Mouse (Mus musculus): Measurements from ENCODE around the gene Serpinb3a. TPM values are rescaled to one million over a fixed set of nuclear protein-coding genes. Genes with fewer than 3 reads are reported as not detected.
"Not testable (repeated sequence)": the region's sequence is repeated elsewhere in the genome, so short reads cannot be mapped to it uniquely, and the experiment has no call there.

The Serpinb3a gene
- not detected in 2 replicates for polyA plus RNA-seq (2015; fragmentation: Nextera tagmentation; extraction: Ambion mirVana)

- Histone ChIP-seq H3K9me3 (no peaks in the 10 kb centered on the region), H3K4me1 (no peaks in the 10 kb centered on the region), H3K9ac (no peak within 1 kb of the TSS), H3K4me3 (no peak within 1 kb of the TSS), H3K27ac (replicated peaks) (no peak within 1 kb of the TSS), H3K4me2 (no peak within 1 kb of the TSS), H3K36me3 (no peaks in the 10 kb centered on the region), H3K27me3 (replicated peaks) (no peaks in the 10 kb centered on the region)
- 88% methylated on average over 1 of the region's 1 CpGs for WGBS
- no peak for ATAC-seq (ENCODE audit: extremely low read depth, insufficient number of reproducible peaks, low FRiP score, low TSS enrichment)
Measured at GRCm38 (mm10) chr1:107052203-107052602, at the start of gene Serpinb3a. TSS of gene Serpinb3a (minus strand) at chr1:107052303.

DNA sequence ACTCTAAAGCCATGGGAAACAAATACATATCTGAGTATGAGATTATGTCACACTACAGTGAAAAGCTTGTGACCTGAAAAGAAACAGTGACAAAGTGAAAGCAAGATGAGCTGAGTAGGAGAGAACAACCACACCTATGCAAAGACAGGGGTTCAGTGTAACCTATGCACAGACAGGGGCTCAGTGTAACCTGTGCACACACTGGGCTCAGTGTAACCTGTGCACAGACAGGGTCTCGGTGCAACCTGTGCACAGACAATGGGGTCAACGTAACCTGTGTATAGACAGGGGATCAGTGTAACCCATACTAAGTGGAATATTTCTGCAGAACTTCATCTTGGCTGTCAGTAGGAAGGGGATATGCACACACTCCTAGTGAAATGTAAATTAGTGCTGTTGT is 46.3 kb upstream of the Serpinb3a start:
- Histone ChIP-seq H3K27me3 (replicated peaks) (no peaks in the 10 kb centered on the region), H3K27ac (replicated peaks) (no peak overlapping the region), H3K4me3 (no peak overlapping the region), H3K9ac (no peak overlapping the region), H3K9me3 (no peaks in the 10 kb centered on the region), H3K36me3 (no peaks in the 10 kb centered on the region), H3K4me1 (no peaks in the 10 kb centered on the region), H3K4me2 (no peak overlapping the region)
- no peak for ATAC-seq (ENCODE audit: extremely low read depth, insufficient number of reproducible peaks, low FRiP score, low TSS enrichment)
- WGBS, result 60% methylated on average over 2 of the region's 2 CpGs

GRCm38 (mm10) chr1:107083406-107083805 is 31.3 kb upstream of the Serpinb3a start, which contains the start of gene Serpinb3d:
TSS of gene Serpinb3d (minus strand) at chr1:107083506.
- ATAC-seq (ENCODE audit: extremely low read depth, insufficient number of reproducible peaks, low FRiP score, low TSS enrichment), result no peak
- Histone ChIP-seq H3K36me3 (no peaks in the 10 kb centered on the region), H3K9me3 (peaks cover 8% of the 10 kb centered on the region; the same call in 1 of the 2 replicates), H3K4me2 (no peak within 1 kb of the TSS), H3K27ac (replicated peaks) (no peak within 1 kb of the TSS), H3K27me3 (replicated peaks) (no peaks in the 10 kb centered on the region), H3K4me3 (no peak within 1 kb of the TSS), H3K4me1 (no peaks in the 10 kb centered on the region), H3K9ac (no peak within 1 kb of the TSS)

DNA sequence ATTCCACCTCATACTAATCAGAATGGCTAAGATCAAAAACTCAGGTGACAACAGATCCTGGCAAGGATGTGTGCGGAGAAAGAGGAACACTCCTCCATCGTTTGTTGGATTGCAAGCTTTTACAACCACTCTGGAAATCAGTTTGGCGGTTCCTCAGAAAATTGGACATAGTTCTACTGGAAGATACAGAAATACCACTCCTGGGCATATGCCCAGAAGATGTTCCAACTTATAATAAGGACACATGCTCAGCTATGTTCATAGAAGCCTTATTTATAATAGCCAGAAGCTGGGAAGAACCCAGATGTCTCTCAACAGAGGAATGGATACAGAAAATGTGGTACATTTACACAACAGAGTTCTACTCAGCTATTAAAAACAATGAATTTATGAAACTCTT is 17.9 kb downstream of the Serpinb3a start:
- H3K4me1 ChIP-seq; H3K27ac ChIP-seq (replicated peaks); H3K4me3 ChIP-seq; H3K4me2 ChIP-seq; H3K9me3 ChIP-seq; H3K9ac ChIP-seq; H3K27me3 ChIP-seq (replicated peaks); H3K36me3 ChIP-seq; ATAC-seq (ENCODE audit: extremely low read depth, insufficient number of reproducible peaks, low FRiP score, low TSS enrichment): not testable (repeated sequence)
- 75% methylated on average over 3 of the region's 3 CpGs for WGBS

- Histone ChIP-seq H3K36me3 (no peaks in the 10 kb centered on the region), H3K4me1 (no peaks in the 10 kb centered on the region), H3K4me3 (no peak overlapping the region), H3K4me2 (no peak overlapping the region), H3K9me3 (no peaks in the 10 kb centered on the region), H3K27me3 (replicated peaks) (no peaks in the 10 kb centered on the region), H3K27ac (replicated peaks) (no peak overlapping the region), H3K9ac (no peak overlapping the region)
- 33% methylated on average over 1 of the region's 1 CpGs for WGBS
- ATAC-seq (ENCODE audit: extremely low read depth, insufficient number of reproducible peaks, low FRiP score, low TSS enrichment), result no peak
Measured at GRCm38 (mm10) chr1:107025886-107026285, 26.2 kb downstream of the Serpinb3a start.

DNA sequence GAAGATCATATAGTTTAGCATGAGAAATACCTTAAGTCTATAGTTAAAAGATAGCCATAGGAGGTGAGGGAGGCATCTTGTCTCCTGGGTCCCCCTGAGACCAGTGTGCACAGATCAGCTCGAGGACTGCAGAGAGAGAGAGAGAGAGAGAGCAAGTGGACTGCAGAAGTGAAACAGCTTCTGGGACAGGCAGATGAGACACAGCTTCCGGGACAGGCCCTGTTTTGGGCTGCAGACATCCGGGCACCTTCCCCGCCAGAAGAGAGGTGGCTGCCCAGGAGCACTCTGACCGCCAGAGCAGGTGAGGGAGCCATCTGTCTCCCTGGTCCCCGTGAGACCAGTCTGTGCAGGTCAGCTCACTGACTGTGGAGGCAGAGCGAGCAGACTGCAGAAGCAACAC is 36.9 kb downstream of the Serpinb3a start:
- no peak for ATAC-seq (ENCODE audit: extremely low read depth, insufficient number of reproducible peaks, low FRiP score, low TSS enrichment)
- no peaks in the 10 kb centered on the region for H3K27me3 ChIP-seq (replicated peaks)
- H3K27ac ChIP-seq (replicated peaks), result no peak overlapping the region
- no peak overlapping the region for H3K4me3 ChIP-seq
- no peaks in the 10 kb centered on the region for H3K9me3 ChIP-seq
- no peak overlapping the region for H3K9ac ChIP-seq
- WGBS, result 73% methylated on average over 7 of the region's 7 CpGs
- H3K36me3 ChIP-seq, result no peaks in the 10 kb centered on the region
- H3K4me2 ChIP-seq, result no peak overlapping the region
- no peaks in the 10 kb centered on the region for H3K4me1 ChIP-seq

DNA sequence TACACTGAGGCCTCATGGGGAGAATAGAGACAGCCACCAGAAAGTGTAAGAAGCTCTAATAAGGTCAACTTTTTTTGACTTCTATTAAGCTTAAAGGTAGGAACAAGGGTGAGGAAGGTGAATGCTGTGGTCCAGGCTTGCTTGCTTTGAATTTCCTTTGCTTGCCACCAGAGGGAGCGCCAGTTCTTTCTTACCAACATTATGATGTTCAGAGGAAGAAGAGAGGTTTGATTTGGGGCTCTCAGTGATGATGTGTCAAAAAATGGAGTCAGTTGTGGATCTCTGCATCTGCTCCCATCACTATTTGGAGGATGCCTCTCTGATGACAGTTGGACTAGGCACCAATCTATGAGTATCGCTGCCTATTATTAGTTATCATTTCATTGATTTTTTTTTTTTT is 37.6 kb downstream of the Serpinb3a start:
- H3K9me3 ChIP-seq, result no peaks in the 10 kb centered on the region
- H3K36me3 ChIP-seq, result no peaks in the 10 kb centered on the region
- no peak overlapping the region for H3K4me2 ChIP-seq
- 49% methylated on average over 2 of the region's 2 CpGs for WGBS
- no peak for ATAC-seq (ENCODE audit: extremely low read depth, insufficient number of reproducible peaks, low FRiP score, low TSS enrichment)
- H3K4me1 ChIP-seq, result no peaks in the 10 kb centered on the region
- no peaks in the 10 kb centered on the region for H3K27me3 ChIP-seq (replicated peaks)
- H3K27ac ChIP-seq (replicated peaks), result no peak overlapping the region
- H3K4me3 ChIP-seq, result no peak overlapping the region
- no peak overlapping the region for H3K9ac ChIP-seq

DNA sequence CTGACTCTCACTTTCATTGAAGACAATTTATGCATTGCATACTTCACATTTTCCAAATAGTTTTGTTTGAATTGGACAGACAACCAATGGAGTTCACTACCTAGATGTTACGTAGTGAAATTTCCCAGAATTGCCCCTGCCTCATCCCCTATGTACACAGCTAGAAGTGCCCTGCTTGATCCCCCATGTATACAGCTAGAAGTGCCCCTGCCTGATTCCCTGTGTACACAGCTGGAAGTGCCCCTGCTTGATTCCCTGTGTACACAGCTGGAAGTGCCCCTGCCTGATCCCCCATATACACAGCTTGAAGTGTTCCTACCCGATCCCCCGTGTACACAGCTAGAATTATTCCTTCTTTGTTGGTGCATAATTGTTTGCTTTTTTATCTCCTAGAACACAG is 45.8 kb downstream of the Serpinb3a start:
- Histone ChIP-seq H3K27ac (replicated peaks) (no peak overlapping the region), H3K36me3 (no peaks in the 10 kb centered on the region), H3K4me2 (no peak overlapping the region), H3K27me3 (replicated peaks) (no peaks in the 10 kb centered on the region), H3K4me1 (no peaks in the 10 kb centered on the region), H3K9ac (no peak overlapping the region), H3K9me3 (no peaks in the 10 kb centered on the region; the same call in 1 of the 2 replicates), H3K4me3 (no peak overlapping the region)
- no peak for ATAC-seq (ENCODE audit: extremely low read depth, insufficient number of reproducible peaks, low FRiP score, low TSS enrichment)
- 80% methylated on average over 3 of the region's 3 CpGs for WGBS

- Histone ChIP-seq H3K27ac (replicated peaks) (no peak overlapping the region), H3K4me2 (no peak overlapping the region), H3K9me3 (no peaks in the 10 kb centered on the region), H3K36me3 (no peaks in the 10 kb centered on the region), H3K4me1 (peaks cover 10% of the 10 kb centered on the region), H3K9ac (no peak overlapping the region), H3K27me3 (replicated peaks) (no peaks in the 10 kb centered on the region), H3K4me3 (no peak overlapping the region)
- WGBS, result 90% methylated on average over 2 of the region's 2 CpGs
- ATAC-seq (ENCODE audit: extremely low read depth, insufficient number of reproducible peaks, low FRiP score, low TSS enrichment), result no peak
Measured at GRCm38 (mm10) chr1:107001754-107002153, 50.3 kb downstream of the Serpinb3a start.

DNA sequence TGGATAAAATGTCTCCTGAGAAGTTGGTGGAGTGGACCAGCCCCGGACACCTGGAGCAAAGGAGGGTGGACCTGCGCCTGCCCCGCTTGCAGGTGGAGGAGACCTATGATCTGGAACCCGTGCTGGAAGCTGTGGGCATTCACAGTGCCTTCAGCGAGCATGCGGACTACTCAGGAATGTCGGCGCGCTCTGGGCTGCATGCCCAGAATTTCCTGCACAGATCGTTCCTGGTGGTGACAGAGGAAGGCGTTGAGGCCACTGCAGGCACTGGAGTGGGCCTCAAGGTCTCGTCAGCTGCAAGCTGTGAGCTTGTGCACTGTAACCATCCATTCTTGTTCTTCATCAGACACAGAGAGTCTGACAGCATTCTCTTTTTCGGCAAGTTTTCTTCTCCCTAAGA is 51.7 kb downstream of the Serpinb3a start:
- Histone ChIP-seq H3K27me3 (replicated peaks) (no peaks in the 10 kb centered on the region), H3K4me1 (peaks cover 10% of the 10 kb centered on the region), H3K4me2 (peak overlapping the region; percentile 34), H3K27ac (replicated peaks) (peak overlapping the region; percentile 81), H3K4me3 (no peak overlapping the region), H3K9me3 (no peaks in the 10 kb centered on the region), H3K9ac (no peak overlapping the region), H3K36me3 (no peaks in the 10 kb centered on the region)
- WGBS, result 30% methylated on average over 13 of the region's 13 CpGs
- peak; percentile 68 for ATAC-seq (ENCODE audit: extremely low read depth, insufficient number of reproducible peaks, low FRiP score, low TSS enrichment)
